Mouse (Mus musculus): ENCODE measurements at regions not wholly inside any gene's neighbourhood (a gene's known extent, or its start where the extent isn't known, plus 50 kb on each side); places are given as distances from the start of the nearest gene placed in this dataset.

DNA sequence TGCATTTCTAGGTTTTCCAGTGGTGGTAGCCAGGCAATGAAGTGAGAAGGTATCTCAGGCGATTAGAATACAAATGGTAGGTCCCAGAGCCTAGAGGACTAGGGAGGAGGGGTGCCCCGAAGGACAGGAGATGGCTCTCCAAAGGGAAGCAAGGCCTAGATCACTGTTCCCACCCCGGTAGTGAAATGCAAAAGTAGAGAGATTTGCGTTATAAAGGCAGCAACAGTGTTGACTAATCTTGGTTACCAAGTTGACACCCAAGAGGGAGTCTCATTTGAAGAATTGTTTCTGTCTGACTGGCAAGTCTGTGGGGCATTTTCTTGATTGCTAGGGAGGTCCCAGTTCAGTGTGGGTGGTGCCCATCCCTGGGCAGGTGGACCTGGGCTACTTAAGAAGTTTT lies 278.8 kb downstream of the Diras2 start:
- TF ChIP-seq POLR2A (IDR thresholded peaks at IDR 0.05; ENCODE audit: low read depth, low read length) (no peak), CTCF (conservative IDR thresholded peaks at IDR 0.05; ENCODE audit: insufficient read depth, insufficient read length, low read depth, low read length) (no peak)
